Mouse (Mus musculus) embryonic facial prominence, embryonic 11.5 days (tissue): ENCODE measurements around the gene Grin1. TPM values are rescaled to one million over a fixed set of nuclear protein-coding genes. Genes with fewer than 3 reads are reported as not detected.

Source experiments
- polyA plus RNA-seq: library from polyadenylated mRNA; unstranded; fragments of >200 nt; fragmentation: Nextera tagmentation; extraction: Ambion mirVana; gene quantifications from 2 replicates; pipeline ENCODE4 v1.2.1, GENCODE M21; 2014

The Grin1 gene
- polyA plus RNA-seq, 1 experiment from 2014 or later: 1.6 TPM

Other genes starting within 250 kb of the Grin1 start
- not detected in 2 replicates for gene Entpd8, start 238.9 kb downstream of the Grin1 start, polyA plus RNA-seq
- 0.13 TPM in 1 of 2 replicates, not detected in the other for gene Noxa1, start 224.0 kb downstream of the Grin1 start, polyA plus RNA-seq
- 16.8 and 17.0 TPM in 2 replicates for gene Nrarp, start 138.4 kb downstream of the Grin1 start, polyA plus RNA-seq
- gene Tor4a, start 122.3 kb downstream of the Grin1 start, polyA plus RNA-seq: 1.9 and 2.6 TPM in 2 replicates
- gene Nelfb, start 107.7 kb downstream of the Grin1 start, polyA plus RNA-seq: 90.5 and 92.2 TPM in 2 replicates
- gene Stpg3, start 104.5 kb downstream of the Grin1 start, polyA plus RNA-seq: not detected in 2 replicates
- 1.4 TPM in 1 of 2 replicates, not detected in the other for gene Fam166a, start 100.4 kb downstream of the Grin1 start, polyA plus RNA-seq
- gene Tubb4b, start 94.5 kb downstream of the Grin1 start, polyA plus RNA-seq: 456 and 490 TPM in 2 replicates
- gene Slc34a3, start 84.8 kb downstream of the Grin1 start, polyA plus RNA-seq: not detected in 2 replicates
- gene Rnf224, start 82.4 kb downstream of the Grin1 start, polyA plus RNA-seq: not detected in 2 replicates
- gene Rnf208, start 76.9 kb downstream of the Grin1 start, polyA plus RNA-seq: 7.4 and 10.4 TPM in 2 replicates
- gene Cysrt1, start 76.7 kb downstream of the Grin1 start, polyA plus RNA-seq: 0.50 TPM in 1 of 2 replicates, not detected in the other
- 3.3 and 4.2 TPM in 2 replicates for gene AL732309.1, start 72.3 kb downstream of the Grin1 start, polyA plus RNA-seq
- gene Tmem203, start 63.7 kb downstream of the Grin1 start, polyA plus RNA-seq: 12.8 and 13.3 TPM in 2 replicates
- 4.3 and 4.9 TPM in 2 replicates for gene Tprn, start 56.6 kb downstream of the Grin1 start, polyA plus RNA-seq
- gene Ssna1, start 46.7 kb downstream of the Grin1 start, polyA plus RNA-seq: 253 and 254 TPM in 2 replicates
- 111 and 113 TPM in 2 replicates for gene Anapc2, start 46.7 kb downstream of the Grin1 start, polyA plus RNA-seq
- not detected in 2 replicates for gene Tmem210, start 31.0 kb downstream of the Grin1 start, polyA plus RNA-seq
- gene Lrrc26, start 29.3 kb downstream of the Grin1 start, polyA plus RNA-seq: not detected in 2 replicates
- gene Man1b1, start 13.2 kb upstream of the Grin1 start, polyA plus RNA-seq: 87.2 and 92.7 TPM in 2 replicates
- 18.2 and 19.1 TPM in 2 replicates for gene Dpp7, start 37.2 kb upstream of the Grin1 start, polyA plus RNA-seq
- 5.2 and 8.9 TPM in 2 replicates for gene Uap1l1, start 46.5 kb upstream of the Grin1 start, polyA plus RNA-seq
- 39.1 and 43.2 TPM in 2 replicates for gene Sapcd2, start 53.1 kb upstream of the Grin1 start, polyA plus RNA-seq
- gene Entpd2, start 76.7 kb upstream of the Grin1 start, polyA plus RNA-seq: 0.10 and 0.28 TPM in 2 replicates
- 26.8 and 38.0 TPM in 2 replicates for gene Npdc1, start 80.2 kb upstream of the Grin1 start, polyA plus RNA-seq
- not detected in 2 replicates for gene Fut7, start 104.1 kb upstream of the Grin1 start, polyA plus RNA-seq
- 2.2 TPM in 2 replicates for gene Abca2, start 109.5 kb upstream of the Grin1 start, polyA plus RNA-seq
- 0.71 TPM in 1 of 2 replicates, not detected in the other for gene Clic3, start 137.7 kb upstream of the Grin1 start, polyA plus RNA-seq
- 12.4 and 14.3 TPM in 2 replicates for gene Paxx, start 141.9 kb upstream of the Grin1 start, polyA plus RNA-seq
- 0.26 and 0.28 TPM in 2 replicates for gene Ptgds, start 150.9 kb upstream of the Grin1 start, polyA plus RNA-seq
- not detected in 2 replicates for gene Lcn12, start 174.7 kb upstream of the Grin1 start, polyA plus RNA-seq
- gene Fbxw5, start 181.6 kb upstream of the Grin1 start, polyA plus RNA-seq: 51.1 and 56.4 TPM in 2 replicates
- 3.8 and 4.3 TPM in 2 replicates for gene C8g, start 182.5 kb upstream of the Grin1 start, polyA plus RNA-seq
- 35.6 and 36.0 TPM in 2 replicates for gene Traf2, start 227.8 kb upstream of the Grin1 start, polyA plus RNA-seq
- 336 and 375 TPM in 2 replicates for gene Edf1, start 238.7 kb upstream of the Grin1 start, polyA plus RNA-seq